Mouse (Mus musculus): ENCODE data around the gene Qser1. TPM values are rescaled to one million over a fixed set of nuclear protein-coding genes. Genes with fewer than 3 reads are reported as not detected.

Gene Qser1
- polyA plus RNA-seq, 1 experiment from 2014 or later, result 15.8 TPM

- no peaks in the 10 kb centered on the region for H3K27me3 ChIP-seq (replicated peaks; ENCODE audit: control insufficient read depth, insufficient read depth, low read length)
- 73% methylated on average over 7 of the region's 7 CpGs for WGBS
Measured at GRCm38 (mm10) chr2:104732562-104733256, 83.9 kb downstream of the Qser1 start.

GRCm38 (mm10) chr2:104732033-104732444 lies 84.5 kb downstream of the Qser1 start:
- Histone ChIP-seq H3K9ac (ENCODE audit: low read length) (no peak overlapping the region), H3K4me3 (ENCODE audit: low read depth, low read length) (no peak overlapping the region), H3K36me3 (ENCODE audit: control insufficient read depth, insufficient read depth, low read length) (no peaks in the 10 kb centered on the region), H3K9me3 (ENCODE audit: control insufficient read depth, low read length) (no peaks in the 10 kb centered on the region), H3K27me3 (replicated peaks; ENCODE audit: control insufficient read depth, insufficient read depth, low read length) (no peaks in the 10 kb centered on the region), H3K4me2 (ENCODE audit: low read length) (no peak overlapping the region), H3K4me1 (replicated peaks; ENCODE audit: control insufficient read depth, insufficient read depth, low read length) (0 out of 2 replicates have a peak, but pooled peaks cover 3% of the 10 kb centered on the region), H3K27ac (ENCODE audit: low read depth) (no peak overlapping the region)
- 87% methylated on average over 9 of the region's 9 CpGs for WGBS
- DNase-seq (ENCODE audit: low spot score) (no peak), ATAC-seq (replicated peaks; ENCODE audit: low FRiP score, low TSS enrichment, low read depth) (no peak)

More at GRCm38 (mm10) chr2:104732562-104733256, 83.9 kb downstream of the Qser1 start:
- no peak overlapping the region for H3K4me2 ChIP-seq (ENCODE audit: low read length)
- H3K36me3 ChIP-seq (ENCODE audit: control insufficient read depth, insufficient read depth, low read length), result no peaks in the 10 kb centered on the region
- H3K27ac ChIP-seq (ENCODE audit: low read depth), result no peak overlapping the region
- H3K9ac ChIP-seq (ENCODE audit: low read length), result no peak overlapping the region
- DNase-seq (ENCODE audit: low spot score), result no peak
- 0 out of 2 replicates have a peak, but pooled peaks cover under 1% of the 10 kb centered on the region for H3K4me1 ChIP-seq (replicated peaks; ENCODE audit: control insufficient read depth, insufficient read depth, low read length)
- H3K9me3 ChIP-seq (ENCODE audit: control insufficient read depth, low read length), result no peaks in the 10 kb centered on the region
- no peak for ATAC-seq (replicated peaks; ENCODE audit: low FRiP score, low TSS enrichment, low read depth)
- H3K4me3 ChIP-seq (ENCODE audit: low read depth, low read length), result no peak overlapping the region

GRCm38 (mm10) chr2:104727369-104727768 lies 89.2 kb downstream of the Qser1 start:
- WGBS, result 47% methylated on average over 1 of the region's 1 CpGs

GRCm38 (mm10) chr2:104722021-104722420 lies 94.5 kb downstream of the Qser1 start:
- H3K9me3 ChIP-seq (ENCODE audit: control insufficient read depth, low read length), result no peaks in the 10 kb centered on the region
- H3K27me3 ChIP-seq (replicated peaks; ENCODE audit: control insufficient read depth, insufficient read depth, low read length), result no peaks in the 10 kb centered on the region
- H3K27ac ChIP-seq (ENCODE audit: low read depth), result no peak overlapping the region
- H3K4me3 ChIP-seq (ENCODE audit: low read depth, low read length), result no peak overlapping the region
- no peak for DNase-seq (ENCODE audit: low spot score)
- no peak for ATAC-seq (replicated peaks; ENCODE audit: low FRiP score, low TSS enrichment, low read depth)
- WGBS, result 53% methylated on average over 3 of the region's 3 CpGs
- no peaks in the 10 kb centered on the region for H3K4me1 ChIP-seq (replicated peaks; ENCODE audit: control insufficient read depth, insufficient read depth, low read length)
- peaks cover 8% of the 10 kb centered on the region; the same call in 1 of the 2 replicates for H3K36me3 ChIP-seq (ENCODE audit: control insufficient read depth, insufficient read depth, low read length)
- no peak overlapping the region for H3K9ac ChIP-seq (ENCODE audit: low read length)
- no peak overlapping the region for H3K4me2 ChIP-seq (ENCODE audit: low read length)

More at GRCm38 (mm10) chr2:104727369-104727768, 89.2 kb downstream of the Qser1 start:
- H3K9ac ChIP-seq (ENCODE audit: low read length), result no peak overlapping the region
- H3K4me3 ChIP-seq (ENCODE audit: low read depth, low read length), result no peak overlapping the region
- H3K27me3 ChIP-seq (replicated peaks; ENCODE audit: control insufficient read depth, insufficient read depth, low read length), result no peaks in the 10 kb centered on the region
- ATAC-seq (replicated peaks; ENCODE audit: low FRiP score, low TSS enrichment, low read depth) (no peak), DNase-seq (ENCODE audit: low spot score) (no peak)
- no peak overlapping the region for H3K4me2 ChIP-seq (ENCODE audit: low read length)
- H3K4me1 ChIP-seq (replicated peaks; ENCODE audit: control insufficient read depth, insufficient read depth, low read length), result 0 out of 2 replicates have a peak, but pooled peaks cover 3% of the 10 kb centered on the region
- no peak overlapping the region for H3K27ac ChIP-seq (ENCODE audit: low read depth)
- H3K36me3 ChIP-seq (ENCODE audit: control insufficient read depth, insufficient read depth, low read length), result peaks cover 8% of the 10 kb centered on the region; the same call in 1 of the 2 replicates
- H3K9me3 ChIP-seq (ENCODE audit: control insufficient read depth, low read length), result no peaks in the 10 kb centered on the region

- H3K9ac ChIP-seq (ENCODE audit: low read length), result no peak overlapping the region
- no peaks in the 10 kb centered on the region for H3K27me3 ChIP-seq (replicated peaks; ENCODE audit: control insufficient read depth, insufficient read depth, low read length)
- WGBS, result 86% methylated on average over 4 of the region's 4 CpGs
- DNase-seq (ENCODE audit: low spot score) (no peak), ATAC-seq (replicated peaks; ENCODE audit: low FRiP score, low TSS enrichment, low read depth) (no peak)
- no peaks in the 10 kb centered on the region; the same call in 1 of the 2 replicates for H3K4me1 ChIP-seq (replicated peaks; ENCODE audit: control insufficient read depth, insufficient read depth, low read length)
- no peaks in the 10 kb centered on the region for H3K9me3 ChIP-seq (ENCODE audit: control insufficient read depth, low read length)
- no peak overlapping the region for H3K4me2 ChIP-seq (ENCODE audit: low read length)
- no peak overlapping the region for H3K27ac ChIP-seq (ENCODE audit: low read depth)
- H3K4me3 ChIP-seq (ENCODE audit: low read depth, low read length), result no peak overlapping the region
- no peaks in the 10 kb centered on the region for H3K36me3 ChIP-seq (ENCODE audit: control insufficient read depth, insufficient read depth, low read length)
Measured at GRCm38 (mm10) chr2:104717827-104718226, 98.7 kb downstream of the Qser1 start.

- Histone ChIP-seq H3K4me1 (replicated peaks; ENCODE audit: control insufficient read depth, insufficient read depth, low read length) (no peaks in the 10 kb centered on the region; the same call in 1 of the 2 replicates), H3K27ac (ENCODE audit: low read depth) (no peak overlapping the region), H3K27me3 (replicated peaks; ENCODE audit: control insufficient read depth, insufficient read depth, low read length) (no peaks in the 10 kb centered on the region), H3K4me3 (ENCODE audit: low read depth, low read length) (no peak overlapping the region), H3K9ac (ENCODE audit: low read length) (no peak overlapping the region), H3K36me3 (ENCODE audit: control insufficient read depth, insufficient read depth, low read length) (no peaks in the 10 kb centered on the region), H3K4me2 (ENCODE audit: low read length) (no peak overlapping the region), H3K9me3 (ENCODE audit: control insufficient read depth, low read length) (no peaks in the 10 kb centered on the region)
- WGBS, result 91% methylated on average over 2 of the region's 2 CpGs
- ATAC-seq (replicated peaks; ENCODE audit: low FRiP score, low TSS enrichment, low read depth), result no peak
- no peak for DNase-seq (ENCODE audit: low spot score)
Measured at GRCm38 (mm10) chr2:104717231-104717735, 99.3 kb downstream of the Qser1 start.

GRCm38 (mm10) chr2:104716279-104716678 lies 100.3 kb downstream of the Qser1 start, which contains the start of gene Pin1rt1:
TSS of gene Pin1rt1 (minus strand) at chr2:104716379.
- no peak within 1 kb of the TSS for H3K4me3 ChIP-seq (ENCODE audit: low read depth, low read length)
- no peaks in the 10 kb centered on the region for H3K9me3 ChIP-seq (ENCODE audit: control insufficient read depth, low read length)
- no peaks in the 10 kb centered on the region for H3K27me3 ChIP-seq (replicated peaks; ENCODE audit: control insufficient read depth, insufficient read depth, low read length)
- DNase-seq (ENCODE audit: low spot score) (no peak), ATAC-seq (replicated peaks; ENCODE audit: low FRiP score, low TSS enrichment, low read depth) (no peak)
- 86% methylated on average over 4 of the region's 4 CpGs for WGBS
- H3K4me2 ChIP-seq (ENCODE audit: low read length), result no peak within 1 kb of the TSS
- H3K36me3 ChIP-seq (ENCODE audit: control insufficient read depth, insufficient read depth, low read length), result no peaks in the 10 kb centered on the region
- H3K4me1 ChIP-seq (replicated peaks; ENCODE audit: control insufficient read depth, insufficient read depth, low read length), result peaks cover 1% of the 10 kb centered on the region; the same call in 1 of the 2 replicates
- no peak within 1 kb of the TSS for H3K9ac ChIP-seq (ENCODE audit: low read length)
- H3K27ac ChIP-seq (ENCODE audit: low read depth), result no peak within 1 kb of the TSS

GRCm38 (mm10) chr2:104714254-104714691 lies 102.3 kb downstream of the Qser1 start:
- Histone ChIP-seq H3K9me3 (ENCODE audit: control insufficient read depth, low read length) (no peaks in the 10 kb centered on the region), H3K36me3 (ENCODE audit: control insufficient read depth, insufficient read depth, low read length) (no peaks in the 10 kb centered on the region), H3K27me3 (replicated peaks; ENCODE audit: control insufficient read depth, insufficient read depth, low read length) (no peaks in the 10 kb centered on the region), H3K27ac (ENCODE audit: low read depth) (no peak overlapping the region), H3K4me3 (ENCODE audit: low read depth, low read length) (no peak overlapping the region), H3K4me2 (ENCODE audit: low read length) (no peak overlapping the region), H3K9ac (ENCODE audit: low read length) (no peak overlapping the region), H3K4me1 (replicated peaks; ENCODE audit: control insufficient read depth, insufficient read depth, low read length) (peaks cover 10% of the 10 kb centered on the region; the same call in 1 of the 2 replicates)
- DNase-seq (ENCODE audit: low spot score) (no peak), ATAC-seq (replicated peaks; ENCODE audit: low FRiP score, low TSS enrichment, low read depth) (no peak)
- WGBS, result 48% methylated on average over 15 of the region's 15 CpGs

All from intestine, embryonic 14.5 days (tissue).